Mouse (Mus musculus) lung, postnatal 14 days (tissue): Measurements from ENCODE around the gene Foxn3.
A peak's percentile ranks its signal among the peaks of the same experiment; 100 is the strongest.

ENCODE experiments used
- DNase-seq: peaks from one replicate; pipeline ENCODE4 v3.0.0; 2021

Gene Foxn3

DNA sequence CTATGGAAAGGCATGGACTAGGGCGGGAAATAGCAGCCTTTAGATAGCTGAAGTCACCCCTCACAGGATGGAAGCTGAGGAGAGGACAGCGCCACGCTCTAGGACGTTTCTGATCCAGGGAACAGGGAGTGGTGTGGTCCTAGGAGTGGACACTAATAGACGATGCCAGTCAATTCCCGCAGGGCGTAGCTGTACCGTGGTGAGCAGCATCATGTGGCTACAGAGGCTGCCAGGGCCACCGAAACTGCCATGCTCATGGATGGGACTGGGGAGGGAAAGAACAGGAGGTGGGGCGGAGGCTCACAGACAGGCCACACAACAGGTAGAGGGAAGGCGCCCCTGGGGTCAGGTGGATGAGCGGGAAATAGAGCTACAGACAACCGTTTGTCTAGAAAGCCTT lies 282.6 kb downstream of the Foxn3 start:
- no peak for DNase-seq

DNA sequence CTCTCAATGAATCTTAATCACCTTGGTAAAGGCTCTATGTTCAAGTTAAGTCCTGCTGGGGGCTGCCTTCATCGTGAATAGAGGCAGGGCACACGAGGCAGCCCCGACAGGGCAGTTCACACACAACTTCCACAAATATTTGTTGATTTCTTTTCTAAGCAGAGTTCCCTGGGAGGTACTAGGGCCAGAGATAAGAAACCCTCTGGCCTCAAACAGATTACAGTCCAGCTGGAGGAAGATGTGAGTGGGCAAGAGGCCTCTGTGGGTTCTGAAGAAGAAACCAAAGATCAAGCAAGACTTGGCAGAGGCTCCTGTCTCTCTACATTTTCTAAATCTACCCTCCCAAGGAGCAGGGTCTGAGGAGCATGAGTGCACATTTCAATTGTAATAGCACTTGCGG lies 283.1 kb downstream of the Foxn3 start:
- DNase-seq = no peak

DNA sequence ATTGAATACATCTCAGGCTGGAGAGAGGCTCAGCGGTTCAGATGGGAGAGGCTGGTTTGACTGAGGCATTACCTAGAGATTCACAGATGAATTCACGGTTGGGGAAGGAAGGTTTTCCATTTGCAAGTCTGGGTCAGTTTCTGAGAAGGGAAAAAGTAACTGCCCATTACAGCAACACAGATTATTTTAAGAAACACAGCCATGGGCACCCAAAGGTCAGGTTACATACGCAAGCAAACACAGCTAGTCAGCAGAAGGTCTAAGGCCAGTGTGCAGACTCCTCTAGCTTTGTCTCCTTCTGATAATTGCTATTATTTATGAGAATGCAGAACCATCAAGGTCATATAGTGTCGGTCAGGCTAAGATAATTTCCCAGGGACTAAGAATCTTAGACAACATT lies 284.0 kb downstream of the Foxn3 start:
- no peak for DNase-seq

DNA sequence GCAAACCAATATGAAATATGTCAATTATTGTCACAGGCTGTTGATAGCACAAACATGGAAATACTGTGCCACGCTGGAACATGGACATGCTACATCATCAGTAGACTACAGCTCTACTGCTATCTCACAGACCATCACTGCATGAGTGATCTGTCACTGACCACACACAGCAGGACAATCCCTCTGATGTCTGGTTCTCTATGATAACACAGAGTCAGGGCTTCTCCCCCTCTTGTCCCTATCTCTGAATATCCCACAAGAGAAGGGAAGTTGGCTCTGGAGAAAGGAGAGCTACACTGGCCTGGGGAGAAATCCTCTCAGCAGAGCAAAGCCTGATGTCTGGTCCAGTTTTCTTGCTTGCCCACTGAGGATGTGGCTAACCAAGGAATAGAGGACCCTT lies 288.8 kb downstream of the Foxn3 start:
- DNase-seq = no peak

DNA sequence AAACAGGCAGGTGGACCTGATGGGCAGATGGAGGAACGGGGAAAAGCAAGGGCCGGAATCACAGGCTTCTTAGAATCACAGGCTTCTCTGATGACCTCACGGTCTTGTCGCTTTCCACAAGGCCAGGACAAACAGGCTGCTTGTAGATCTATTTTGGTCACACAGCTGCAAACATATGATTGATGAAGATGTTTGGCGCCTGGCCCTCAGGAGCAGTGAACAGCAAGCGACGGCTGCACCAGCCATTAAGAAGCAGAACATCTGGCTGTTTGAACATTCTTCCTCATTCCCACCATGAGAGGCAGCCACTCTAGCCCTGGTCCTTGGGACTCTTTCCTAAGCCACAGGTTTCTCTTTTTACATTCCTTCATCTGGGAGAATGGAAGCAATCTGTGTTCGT lies 294.0 kb downstream of the Foxn3 start:
- peak; percentile 73 for DNase-seq

DNA sequence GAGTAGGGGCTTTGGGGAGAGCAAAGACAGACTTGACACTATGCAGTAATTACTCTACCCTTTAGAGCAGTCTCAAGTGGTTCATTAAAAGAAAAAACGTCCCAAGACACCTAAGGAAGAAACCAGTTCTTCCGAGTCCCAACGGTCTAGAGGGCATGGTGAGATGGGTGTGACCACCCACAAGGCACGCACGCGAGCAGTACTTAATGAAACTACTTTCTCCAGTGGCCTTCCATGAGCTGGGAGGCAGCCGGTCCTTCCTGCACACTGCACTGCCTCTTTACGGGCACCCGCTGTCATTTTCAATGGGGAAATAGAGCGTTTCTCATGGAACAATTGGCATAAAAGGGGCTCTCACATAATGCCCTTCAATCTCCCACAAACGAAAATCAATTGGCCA lies 294.4 kb downstream of the Foxn3 start:
- no peak for DNase-seq

DNA sequence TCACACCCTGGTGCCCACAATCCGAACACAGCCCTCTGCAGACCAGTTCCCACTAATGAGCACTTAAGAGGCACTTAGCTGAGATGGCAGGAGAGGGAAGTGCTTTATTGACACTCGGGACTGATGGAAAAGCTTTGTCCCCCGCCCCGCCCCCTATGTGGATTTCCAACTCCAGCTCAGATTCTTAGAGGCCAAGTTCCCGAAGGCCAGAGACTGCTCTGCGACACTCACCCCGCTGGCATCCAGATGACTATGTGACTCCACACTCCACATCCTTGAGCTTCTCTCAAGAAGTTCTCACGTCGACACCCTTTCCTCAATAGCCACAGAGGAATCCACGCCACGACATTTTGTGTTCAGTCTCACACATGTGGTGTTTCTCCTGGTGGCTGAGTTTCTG lies 295.6 kb downstream of the Foxn3 start:
- DNase-seq = peak; percentile 36

DNA sequence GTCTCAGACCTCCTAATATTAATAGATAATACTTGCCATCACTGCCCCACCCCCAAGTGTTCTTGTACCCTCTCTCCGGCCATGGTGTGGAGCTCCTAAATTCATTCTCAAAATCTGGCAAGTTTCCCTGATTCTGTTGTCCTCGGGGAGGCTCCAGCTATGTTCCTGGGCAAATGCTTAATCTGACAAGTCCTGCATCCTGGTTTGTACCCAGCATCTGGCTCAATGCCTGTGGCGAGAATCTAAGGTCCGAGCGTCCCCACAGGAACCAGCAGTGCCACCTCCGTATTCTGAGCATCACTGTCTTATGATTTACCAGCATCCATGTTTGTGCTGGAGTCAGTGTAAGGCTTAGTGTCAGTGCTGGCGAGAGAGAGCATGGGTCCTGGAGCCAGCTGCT lies 296.9 kb downstream of the Foxn3 start:
- no peak for DNase-seq

DNA sequence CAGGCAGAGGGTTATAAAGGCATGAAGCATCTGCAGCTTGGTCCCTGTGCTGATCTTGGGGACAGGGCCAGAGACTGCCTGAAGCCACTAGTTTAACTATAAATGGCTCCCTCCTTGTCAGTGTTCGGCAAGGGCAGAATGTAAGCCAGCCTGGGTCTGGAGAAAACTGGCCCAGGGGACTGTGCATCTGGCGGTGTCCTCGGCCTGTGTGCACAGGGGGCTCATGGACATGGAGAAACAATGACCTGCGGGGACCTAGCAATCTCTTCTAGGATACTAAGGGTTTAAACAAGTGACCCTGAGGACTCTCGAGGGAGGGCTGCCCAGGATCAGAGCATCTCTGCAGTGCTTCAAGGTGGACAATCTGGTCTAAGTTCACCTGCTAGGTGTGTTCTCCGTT lies 297.6 kb downstream of the Foxn3 start:
- no peak for DNase-seq

DNA sequence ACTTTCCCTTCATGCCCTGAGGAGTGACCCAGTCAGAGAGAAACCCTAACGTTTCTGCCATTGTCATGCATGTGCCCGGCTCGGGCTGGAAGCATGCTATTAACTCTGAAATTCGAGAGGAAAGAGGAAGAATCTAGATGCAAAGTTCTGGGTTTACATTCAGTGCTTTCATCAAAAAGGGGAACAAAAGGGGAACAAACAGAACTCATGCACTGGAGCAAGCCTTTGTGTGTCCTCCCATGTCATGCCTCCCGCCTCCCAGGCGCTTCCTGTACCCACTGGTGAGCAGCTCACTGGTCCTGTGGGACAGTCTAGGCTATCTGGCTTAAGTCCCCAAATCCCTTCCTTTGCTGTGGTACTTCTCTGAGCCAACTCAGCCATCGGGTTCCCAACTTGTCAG lies 299.0 kb downstream of the Foxn3 start:
- DNase-seq = no peak

DNA sequence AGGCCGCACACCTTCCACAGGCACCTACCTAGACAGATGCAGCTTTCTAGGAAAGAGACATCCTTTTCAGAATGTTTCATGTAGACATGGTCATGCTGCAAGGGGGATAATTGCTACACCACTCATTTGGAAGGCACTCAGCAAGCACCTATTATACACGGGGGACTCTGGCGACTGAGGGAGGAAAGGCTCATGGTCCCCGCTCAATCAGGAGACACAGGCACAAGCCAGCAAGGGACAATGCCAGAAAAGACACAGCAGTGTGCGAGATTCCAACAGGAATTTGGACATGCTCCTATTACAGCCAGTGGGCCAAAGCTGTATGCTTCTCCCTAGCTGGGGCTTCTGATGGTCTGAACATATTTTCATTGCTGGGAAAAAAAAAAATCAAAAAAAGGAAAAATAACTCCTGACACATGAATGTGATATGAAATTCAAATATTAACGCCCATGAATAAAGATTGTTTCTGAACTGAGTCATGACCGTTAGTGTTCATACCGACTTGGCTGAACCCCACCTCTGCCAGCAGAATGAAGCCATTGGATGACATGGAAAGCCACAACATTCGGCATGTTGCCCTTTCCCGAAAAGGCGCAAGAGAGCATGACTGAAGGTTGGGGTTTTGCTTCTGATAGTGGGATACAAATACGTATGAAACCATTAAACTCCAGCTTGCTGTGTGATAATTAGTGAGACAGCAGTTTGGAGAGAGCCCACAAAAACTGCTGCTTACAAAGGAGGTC lies 299.6 kb downstream of the Foxn3 start:
- DNase-seq = no peak

DNA sequence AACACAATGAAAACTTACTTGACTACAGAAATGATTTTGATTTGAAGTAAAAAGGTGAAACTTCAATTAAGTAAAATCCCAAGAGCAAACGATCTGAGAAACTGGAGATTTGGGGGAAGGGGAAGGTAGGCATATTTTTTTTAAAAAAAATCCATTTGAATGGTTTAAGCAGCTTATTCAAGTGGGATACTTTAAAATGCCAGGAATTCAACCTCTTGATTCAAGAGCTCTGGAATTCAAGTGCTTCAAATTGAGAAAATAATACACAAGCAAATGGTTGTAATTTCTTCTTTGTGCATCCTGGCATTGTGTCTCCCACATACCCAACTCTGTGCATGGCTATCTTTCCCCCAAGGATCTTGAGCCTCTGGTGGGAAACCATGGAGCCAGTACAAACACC lies 300.5 kb downstream of the Foxn3 start:
- DNase-seq = no peak

DNA sequence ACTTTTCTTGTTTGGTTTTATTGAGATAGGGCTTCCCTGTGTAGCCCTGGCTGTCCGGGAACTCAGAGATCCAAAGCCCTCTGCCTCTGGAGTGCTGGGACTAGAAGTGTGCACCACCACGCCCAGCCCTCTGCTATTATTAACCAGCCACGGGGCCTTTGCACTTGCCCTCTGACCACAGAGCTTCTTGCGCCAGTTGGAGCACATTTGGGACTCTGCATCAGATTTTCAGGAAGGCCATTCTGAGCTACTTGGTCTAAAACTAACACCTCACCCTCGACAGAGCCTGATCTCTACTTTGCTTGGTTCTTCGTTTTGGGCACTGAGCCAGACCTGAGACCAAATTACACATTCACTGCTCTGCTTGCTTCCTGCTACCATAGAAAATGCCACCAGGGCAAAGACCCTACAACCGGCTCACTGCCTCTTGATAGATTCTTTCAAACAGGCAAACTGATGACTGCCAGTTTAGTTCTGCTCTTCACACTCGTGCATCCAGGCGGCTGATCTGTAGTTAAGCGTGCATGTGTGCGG lies 301.2 kb downstream of the Foxn3 start:
- no peak for DNase-seq

DNA sequence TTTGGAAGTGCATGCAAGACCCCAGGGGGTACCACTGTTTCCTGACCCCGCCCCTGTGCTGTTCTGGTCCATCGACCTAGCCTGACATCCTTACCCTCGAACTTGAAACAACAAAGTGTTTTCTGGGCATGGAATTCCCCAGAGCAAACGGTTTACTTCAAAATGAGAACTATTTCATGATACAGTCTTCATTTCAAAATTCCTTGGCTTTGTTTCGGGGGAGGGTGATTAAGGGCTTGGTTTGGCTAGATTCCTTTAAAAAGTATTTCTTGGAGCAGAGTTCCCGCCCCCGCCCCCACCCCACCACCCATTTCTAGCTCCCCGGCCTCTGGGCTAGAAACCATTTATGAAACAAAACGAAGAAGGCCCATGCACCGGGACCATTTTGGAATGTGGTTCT lies 303.2 kb downstream of the Foxn3 start:
- DNase-seq = no peak

DNA sequence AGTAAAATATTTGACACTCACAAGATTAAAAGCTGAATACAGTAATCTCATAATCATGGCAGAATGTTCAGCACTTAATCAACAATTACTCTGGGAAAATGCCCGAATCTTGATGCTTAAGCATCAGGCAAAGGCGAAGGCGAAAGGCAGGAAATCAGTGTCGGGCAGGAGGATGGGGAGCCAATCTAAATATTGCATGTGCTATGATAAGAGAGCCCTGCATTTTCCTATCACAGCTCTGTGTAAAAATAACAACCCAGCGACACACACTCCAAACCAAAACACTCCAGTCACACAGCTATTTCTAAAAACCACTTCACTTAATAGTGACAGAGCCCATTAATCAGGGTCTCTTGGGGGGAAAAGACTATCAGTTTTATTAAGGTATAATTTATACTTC lies 305.8 kb downstream of the Foxn3 start:
- no peak for DNase-seq

DNA sequence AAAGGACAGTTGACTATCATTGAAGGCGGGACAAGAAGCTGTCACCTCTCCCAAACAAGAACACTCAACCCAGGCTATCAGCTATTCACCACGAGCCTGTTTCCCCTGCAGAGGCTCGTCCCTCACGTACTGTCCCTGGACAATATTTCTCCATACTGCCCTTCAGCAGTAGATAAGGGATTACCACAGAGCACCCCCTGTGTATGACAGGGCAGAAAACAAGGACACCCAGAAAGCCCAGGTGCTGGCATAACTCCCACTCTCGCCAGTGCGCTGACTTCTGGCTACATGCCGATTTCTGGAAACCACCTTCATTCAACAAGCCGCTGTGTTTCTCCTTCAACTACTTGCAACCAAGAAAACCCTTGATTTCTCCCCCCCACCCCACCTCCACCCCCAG lies 306.4 kb downstream of the Foxn3 start:
- DNase-seq = no peak

DNA sequence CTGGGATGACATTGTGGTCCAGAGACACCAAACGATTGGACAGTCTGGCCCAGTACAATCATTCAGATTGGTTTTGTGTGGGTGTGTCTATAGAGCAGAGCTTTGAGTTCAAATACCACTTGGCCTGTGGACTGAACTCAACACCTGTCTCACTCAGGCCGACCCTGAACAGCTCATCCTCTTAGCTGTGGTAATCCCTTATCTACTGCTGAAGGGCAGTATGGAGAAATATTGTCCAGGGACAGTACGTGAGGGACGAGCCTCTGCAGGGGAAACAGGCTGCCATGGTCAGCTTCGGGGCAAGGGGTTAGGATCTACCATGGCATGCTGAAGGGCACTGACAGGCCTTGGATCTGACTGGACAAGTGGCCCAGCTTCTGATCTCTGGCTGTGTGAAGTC lies 306.9 kb downstream of the Foxn3 start:
- DNase-seq = no peak

DNA sequence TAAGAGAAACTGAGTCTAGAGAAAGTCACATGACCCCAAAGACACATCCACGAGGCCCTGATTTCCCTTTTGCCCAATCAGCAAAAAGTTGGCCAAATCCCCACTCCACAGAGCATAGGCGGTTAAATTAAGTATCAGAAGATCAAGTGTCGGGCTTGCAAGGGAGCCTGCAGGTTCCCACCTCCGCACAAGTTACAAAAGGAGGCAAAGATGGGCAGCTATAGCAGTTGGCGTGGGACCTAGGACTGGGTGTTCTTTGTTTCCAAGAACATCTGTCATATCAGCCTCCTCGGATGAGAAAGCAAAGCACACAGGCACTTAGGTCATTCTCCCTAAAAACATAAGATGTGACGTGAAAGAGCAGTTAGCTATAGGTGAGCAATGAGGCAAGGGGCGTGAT lies 308.9 kb downstream of the Foxn3 start:
- no peak for DNase-seq

DNA sequence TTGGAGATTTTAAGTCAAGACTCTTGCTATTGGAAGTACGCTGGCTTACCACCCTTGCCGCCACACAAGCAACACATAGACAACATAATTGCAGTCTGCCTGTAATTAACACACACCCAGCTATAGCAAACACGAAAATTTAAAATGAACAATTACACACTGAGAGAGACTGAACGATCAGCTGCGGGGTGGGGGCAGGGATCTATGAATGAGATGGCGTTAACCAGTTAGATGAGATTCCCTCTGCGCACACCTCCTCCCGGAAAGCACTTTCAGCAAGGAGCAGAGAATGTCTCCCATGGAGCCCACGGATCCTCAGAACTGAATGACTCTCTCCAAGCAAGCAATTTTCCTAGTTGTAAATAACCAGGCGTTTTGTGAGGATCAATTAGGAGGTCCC lies 309.8 kb downstream of the Foxn3 start:
- DNase-seq = no peak

DNA sequence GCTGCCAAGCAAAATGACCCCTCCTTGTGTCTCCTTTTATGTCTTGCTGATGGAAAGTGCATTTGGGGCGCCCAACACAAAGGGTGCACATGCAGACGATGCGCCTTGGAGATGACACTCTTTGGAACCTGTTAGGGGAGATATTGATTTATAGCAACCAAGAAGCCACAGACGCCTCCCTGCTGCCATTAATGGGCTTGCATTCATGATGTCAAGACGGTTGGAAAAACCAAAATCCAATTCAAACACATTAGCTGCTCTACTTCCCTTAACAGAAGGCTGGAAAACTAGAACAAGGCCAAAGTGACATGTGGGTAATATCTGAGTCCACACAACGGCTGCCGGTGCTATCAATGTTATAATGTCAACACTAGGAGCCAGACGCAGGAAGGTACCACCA lies 314.8 kb downstream of the Foxn3 start:
- no peak for DNase-seq

DNA sequence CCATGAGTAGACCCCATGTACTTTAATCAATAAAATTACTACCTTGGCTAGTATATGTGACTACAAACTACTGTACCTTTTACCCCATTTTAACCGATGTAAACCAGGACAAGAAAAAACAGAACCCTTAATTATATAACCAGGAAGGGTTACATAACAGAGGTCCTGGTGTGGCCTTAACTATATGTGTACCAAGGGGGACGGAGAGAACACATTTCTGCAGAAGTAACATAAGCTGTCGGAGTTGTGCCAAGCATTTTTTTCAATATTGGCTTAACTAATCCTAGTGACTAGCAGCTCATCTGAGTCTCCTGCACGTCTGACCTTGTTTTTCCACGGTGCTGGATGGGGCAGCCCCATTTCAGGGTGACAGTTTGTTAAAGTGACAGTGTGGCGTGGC lies 315.4 kb downstream of the Foxn3 start:
- DNase-seq = no peak

DNA sequence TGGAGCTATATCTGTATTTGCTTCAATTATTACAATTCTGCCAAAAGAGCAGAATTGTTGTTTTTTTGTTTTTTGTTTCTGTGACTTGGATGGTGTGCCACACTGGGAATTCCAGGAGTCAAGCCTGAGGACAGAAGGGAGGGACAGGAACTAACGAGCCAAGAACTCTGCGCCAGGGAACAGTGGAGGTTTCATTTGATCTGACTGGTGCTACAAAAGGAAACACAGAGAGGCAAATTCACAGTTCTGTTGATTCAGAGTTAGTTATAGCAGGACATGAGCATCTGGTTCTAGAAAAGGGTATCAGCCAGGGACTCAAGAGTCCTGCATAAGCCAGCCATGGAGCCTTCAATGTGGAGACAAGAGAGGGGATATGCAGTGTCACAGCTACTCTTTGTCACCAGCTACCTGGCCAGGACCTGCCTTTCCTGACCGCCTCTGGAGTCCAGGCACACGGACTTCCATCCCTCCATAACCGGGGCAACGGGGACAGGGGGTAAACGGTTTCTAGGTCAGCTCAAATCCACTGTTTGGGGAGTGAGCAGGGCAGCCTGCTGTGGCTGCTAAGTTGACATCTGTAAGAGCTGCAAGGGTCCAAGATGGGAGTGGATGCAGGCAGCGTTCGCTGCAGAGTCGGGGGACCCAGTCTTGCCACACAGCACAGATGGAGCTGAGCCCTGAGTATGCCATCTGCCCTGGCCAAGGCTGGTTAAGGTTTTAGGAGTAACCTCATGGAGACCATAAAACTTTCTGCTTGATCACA lies 316.2 kb downstream of the Foxn3 start:
- DNase-seq = no peak

DNA sequence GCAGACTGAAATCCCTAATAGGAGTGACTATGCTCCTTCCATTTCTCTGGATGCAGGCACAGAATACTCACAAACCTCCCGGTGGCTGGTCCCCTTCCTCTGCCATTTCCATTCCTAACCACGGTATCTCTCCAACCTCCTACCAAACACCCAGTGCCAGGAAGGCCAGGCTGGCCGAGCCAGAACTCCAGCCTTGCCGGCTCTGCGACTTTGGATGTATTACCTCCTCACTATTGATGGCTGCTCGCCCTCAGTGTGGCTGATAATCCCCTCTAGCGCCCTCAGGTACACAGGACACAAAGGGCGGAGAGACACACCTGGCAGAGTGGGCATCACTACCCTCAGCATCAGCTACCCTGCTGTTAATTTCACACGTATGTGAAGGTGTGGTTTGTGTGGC lies 318.7 kb downstream of the Foxn3 start:
- no peak for DNase-seq

DNA sequence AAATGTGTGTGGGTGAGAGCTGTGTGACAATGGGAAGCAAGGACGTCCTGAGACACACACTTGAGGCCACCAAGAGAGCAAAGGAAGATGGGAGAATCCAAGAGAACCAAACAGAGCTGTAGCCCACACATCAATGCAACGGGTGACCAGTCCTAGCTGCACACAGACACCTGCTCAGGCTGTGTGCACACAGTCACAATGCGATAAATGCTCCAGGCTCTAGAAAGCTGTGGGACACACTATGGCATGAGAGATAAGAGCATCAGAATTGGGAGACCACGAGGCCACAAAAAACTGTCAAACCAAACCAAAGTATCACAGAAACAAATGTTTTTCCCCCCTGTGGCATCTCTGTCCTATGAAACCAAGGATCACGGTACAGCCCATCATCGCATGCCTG lies 319.1 kb downstream of the Foxn3 start:
- DNase-seq = no peak

DNA sequence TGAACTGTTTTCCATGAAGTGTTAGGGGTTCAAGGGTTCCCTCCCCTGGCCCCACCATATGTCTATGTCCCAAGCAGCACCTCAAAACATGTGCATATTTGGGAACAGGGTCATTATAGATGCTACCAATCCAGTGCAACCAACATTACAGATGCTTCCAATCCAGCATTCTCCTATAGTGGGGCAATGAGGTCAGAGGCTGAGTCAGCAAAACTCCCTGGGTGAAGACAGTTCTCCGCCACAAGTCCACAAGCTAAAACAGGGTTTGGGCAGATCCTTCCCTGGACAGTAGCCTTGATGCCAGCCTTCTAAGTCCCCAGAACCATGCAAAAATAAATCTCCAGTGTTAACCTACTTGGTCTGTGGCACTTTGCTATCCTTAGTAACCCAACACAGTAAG lies 320.1 kb downstream of the Foxn3 start:
- no peak for DNase-seq
